In genomic region chr5:127976661-127977060, GRCm38 (mm10) we compare ENCODE assay signal across 15 mouse cellular contexts.
DNase-seq lines count a peak whose midpoint lies in the region; ATAC-seq lines count a peak whose summit lies in the region.
"Had no signal": no experiment of that assay in that cellular context is flagged by ENCODE, and none has a peak within 500 bp of the region (broad histone marks: within the 10 kb centered on the region; RNA-seq: fewer than 3 reads in every experiment).

No protein-coding gene starts in this region.

- peak; percentile 17 to 37 for DNase-seq in layer of hippocampus, postnatal 10 days (ENCODE audit: low spot score in 2 of 2)
- no peak for DNase-seq in layer of hippocampus, adult 9-11 months
- peak; percentile 27 for DNase-seq in embryo, embryonic 10.5 days (ENCODE audit: low spot score)
- peak; percentile 69 for DNase-seq in forebrain, embryonic 14.5 days (ENCODE audit: low spot score)
- no peak for DNase-seq in adrenal gland, adult 8-10 months
- DNase-seq in heart, adult 9 months (ENCODE audit: low spot score in 2 of 2) = no peak
- DNase-seq: cerebellum, adult 2 months; gastrocnemius, postnatal 10 days; layer of hippocampus, postnatal 36 days; thymus, postnatal 14 days had no signal

- H3K27me3 ChIP-seq in forebrain, embryonic 14.5 days (replicated peaks; ENCODE audit: control insufficient read depth, insufficient read depth, low read length) = no peaks in the 10 kb centered on the region
- no peaks in the 10 kb centered on the region for H3K27me3 ChIP-seq in midbrain, embryonic 13.5 days
- H3K27me3 ChIP-seq: heart, embryonic 13.5 days had no signal

- 4% methylated on average over 10 of the region's 10 CpGs for WGBS in forebrain, embryonic 14.5 days
- WGBS in midbrain, embryonic 13.5 days = 26% methylated on average over 10 of the region's 10 CpGs

- ATAC-seq in forebrain, embryonic 14.5 days = peak; percentile 46; the same call in 1 of the 2 replicates
- ATAC-seq in midbrain, embryonic 13.5 days = no peak

- H3K36me3 ChIP-seq in forebrain, embryonic 14.5 days (ENCODE audit: control insufficient read depth, insufficient read depth, low read length) = no peaks in the 10 kb centered on the region
- no peaks in the 10 kb centered on the region for H3K36me3 ChIP-seq in midbrain, embryonic 13.5 days
- H3K36me3 ChIP-seq: heart, embryonic 13.5 days had no signal

- H3K4me2 ChIP-seq in forebrain, embryonic 14.5 days (ENCODE audit: low read length) = no peak overlapping the region; the same call in 1 of the 2 replicates
- peak overlapping the region; percentile 16; the same call in 1 of the 2 replicates for H3K4me2 ChIP-seq in midbrain, embryonic 13.5 days (replicated peaks)
- H3K4me2 ChIP-seq: heart, embryonic 13.5 days had no signal

- peaks cover 11% of the 10 kb centered on the region; the same call in 1 of the 2 replicates for H3K4me1 ChIP-seq in forebrain, embryonic 14.5 days (ENCODE audit: control insufficient read depth, insufficient read depth, low read length)
- peaks cover 13% of the 10 kb centered on the region for H3K4me1 ChIP-seq in midbrain, embryonic 13.5 days (replicated peaks)
- H3K4me1 ChIP-seq: heart, embryonic 13.5 days had no signal

- no peak overlapping the region for H3K4me3 ChIP-seq in forebrain, embryonic 14.5 days (ENCODE audit: low read depth, low read length)
- H3K4me3 ChIP-seq in midbrain, embryonic 13.5 days (replicated peaks) = no peak overlapping the region
- H3K4me3 ChIP-seq: heart, embryonic 13.5 days; myocyte had no signal

- H3K9ac ChIP-seq in forebrain, embryonic 14.5 days (ENCODE audit: low read length) = no peak overlapping the region
- no peak overlapping the region for H3K9ac ChIP-seq in midbrain, embryonic 13.5 days (replicated peaks)
- H3K9ac ChIP-seq: heart, embryonic 13.5 days had no signal

- H3K9me3 ChIP-seq in forebrain, embryonic 14.5 days (replicated peaks; ENCODE audit: control insufficient read depth, low read length) = no peaks in the 10 kb centered on the region
- H3K9me3 ChIP-seq in midbrain, embryonic 13.5 days = no peaks in the 10 kb centered on the region
- H3K9me3 ChIP-seq: heart, embryonic 13.5 days had no signal

- no peak overlapping the region for H3K27ac ChIP-seq in forebrain, embryonic 14.5 days (ENCODE audit: low read depth, low read length)
- no peak overlapping the region for H3K27ac ChIP-seq in midbrain, embryonic 13.5 days
- H3K27ac ChIP-seq: heart, embryonic 13.5 days; kidney, postnatal 0 days; macrophage had no signal

Comparison
In these comparisons a context has a peak if more than half of its experiments do, and no peak if none do; other contexts are left out.
1. DNase-seq: peak in layer of hippocampus, postnatal 10 days (2 of 2), embryo, embryonic 10.5 days (single experiment) and forebrain, embryonic 14.5 days (single experiment); none in layer of hippocampus, adult 9-11 months (single experiment), adrenal gland, adult 8-10 months (single experiment) and heart, adult 9 months (0 of 2).